Mouse (Mus musculus) midbrain, embryonic 14.5 days (tissue): Measurements from ENCODE around the gene Nkd2. TPM values are rescaled to one million over a fixed set of nuclear protein-coding genes. Genes with fewer than 3 reads are reported as not detected.

Experiments
- ATAC-seq: fragments of 200-750 bp; cut with Nextera tagmentation; 2 replicates; pipeline ENCODE4 v1.8.0; 2017; ENCODE audit warnings: moderate number of reproducible peaks, moderate library complexity; ENCODE audit not compliant: low FRiP score, low TSS enrichment
- DNase-seq: peaks from one replicate; pipeline ENCODE4 v3.0.0-alpha.2; 2015
- H3K27ac ChIP-seq: fragments of 300-500 bp; sonication (generic); replicated peaks from 2 replicates; pipeline ENCODE4 v1.5.1; 2014; ENCODE audit warnings: mild to moderate bottlenecking, low read depth, low read length, moderate library complexity
- H3K27me3 ChIP-seq: fragments of 300-500 bp; sonication (generic); 2 replicates; pipeline ENCODE4 v1.6.1; 2014; ENCODE audit warnings: low read length, control low read depth, mixed read lengths; ENCODE audit not compliant: control insufficient read depth, insufficient read depth
- H3K36me3 ChIP-seq: fragments of 300-500 bp; sonication (generic); 2 replicates; pipeline ENCODE4 v1.6.1; 2014; ENCODE audit warnings: low read length, control low read depth; ENCODE audit not compliant: control insufficient read depth, insufficient read depth
- H3K4me1 ChIP-seq: fragments of 300-500 bp; sonication (generic); 2 replicates; pipeline ENCODE4 v1.6.1; 2014; ENCODE audit warnings: mild to moderate bottlenecking, antibody characterized with exemption, low read length, control low read depth; ENCODE audit not compliant: control insufficient read depth, insufficient read depth
- H3K4me2 ChIP-seq: fragments of 300-500 bp; sonication (generic); 2 replicates; pipeline ENCODE4 v1.6.1; 2014; ENCODE audit warnings: mild to moderate bottlenecking, low read length, moderate library complexity
- H3K4me3 ChIP-seq: fragments of 300-500 bp; sonication (generic); replicated peaks from 2 replicates; pipeline ENCODE4 v1.5.1; 2014; ENCODE audit warnings: low read depth, low read length
- H3K9ac ChIP-seq: fragments of 300-500 bp; sonication (generic); replicated peaks from 2 replicates; pipeline ENCODE4 v1.6.1; 2014; ENCODE audit warnings: mild to moderate bottlenecking, low read length, moderate library complexity
- H3K9me3 ChIP-seq: fragments of 300-500 bp; sonication (generic); 2 replicates; pipeline ENCODE4 v1.6.1; 2016; ENCODE audit warnings: low read length, control low read depth, mixed read lengths; ENCODE audit not compliant: control insufficient read depth
- WGBS: fragments of 180-500 bp; shearing (Covaris S2); extraction: QIAGEN DNeasy Blood & Tissue Kit; methylation state at CpG from one replicate; pipeline ENCODE4 v1.1.7; 2014; 5-methylcytosine and 5-hydroxymethylcytosine counted together
- polyA plus RNA-seq: library from polyadenylated mRNA; unstranded; fragments of >200 nt; fragmentation: Nextera tagmentation; extraction: Ambion mirVana; gene quantifications from 2 replicates; pipeline ENCODE4 v1.2.1, GENCODE M21; 2014

The Nkd2 gene
- polyA plus RNA-seq, 1 experiment from 2014 or later = 12.6 TPM

DNA sequence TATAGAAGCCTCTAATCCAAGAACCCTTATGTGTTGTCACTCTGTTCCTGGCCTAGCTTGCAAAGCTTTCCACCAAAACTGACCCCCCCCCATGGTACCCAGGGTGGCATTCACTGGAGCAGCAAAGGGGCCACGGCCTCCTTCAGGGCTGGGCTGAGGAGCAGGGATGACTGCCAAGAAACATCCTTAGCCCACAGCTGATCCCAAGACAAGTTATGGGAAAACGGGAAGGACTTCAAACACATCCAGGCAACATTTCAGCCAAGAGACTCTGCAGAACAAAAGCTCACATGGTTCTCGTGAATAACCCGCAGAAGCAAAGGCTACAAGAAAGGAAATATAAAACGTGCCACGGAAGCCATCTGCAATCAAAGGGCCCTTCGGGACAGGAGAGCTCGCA, 20.2 kb downstream of the Nkd2 start:
- 80% methylated on average over 8 of the region's 8 CpGs for WGBS
- ATAC-seq (no peak), DNase-seq (no peak)
- Histone ChIP-seq H3K9me3 (no peaks in the 10 kb centered on the region), H3K27ac (no peak overlapping the region), H3K4me3 (no peak overlapping the region), H3K27me3 (no peaks in the 10 kb centered on the region), H3K9ac (no peak overlapping the region), H3K36me3 (no peaks in the 10 kb centered on the region), H3K4me2 (no peak overlapping the region), H3K4me1 (no peaks in the 10 kb centered on the region)

- H3K4me2 ChIP-seq = no peak overlapping the region
- no peak overlapping the region for H3K9ac ChIP-seq
- no peaks in the 10 kb centered on the region for H3K4me1 ChIP-seq
- H3K4me3 ChIP-seq = no peak overlapping the region
- no peaks in the 10 kb centered on the region for H3K36me3 ChIP-seq
- H3K27me3 ChIP-seq = no peaks in the 10 kb centered on the region
- ATAC-seq (no peak), DNase-seq (no peak)
- 91% methylated on average over 6 of the region's 6 CpGs for WGBS
- no peak overlapping the region for H3K27ac ChIP-seq
- no peaks in the 10 kb centered on the region for H3K9me3 ChIP-seq
Measured at GRCm38 (mm10) chr13:73823711-73824110, 23.7 kb downstream of the Nkd2 start.

GRCm38 (mm10) chr13:73822187-73822800, 25.1 kb downstream of the Nkd2 start:
- Histone ChIP-seq H3K9ac (no peak overlapping the region), H3K4me1 (no peaks in the 10 kb centered on the region), H3K27me3 (no peaks in the 10 kb centered on the region), H3K36me3 (no peaks in the 10 kb centered on the region), H3K27ac (no peak overlapping the region), H3K4me3 (no peak overlapping the region), H3K9me3 (no peaks in the 10 kb centered on the region), H3K4me2 (no peak overlapping the region)
- no peak for ATAC-seq
- peak; percentile 61 for DNase-seq
- 64% methylated on average over 4 of the region's 4 CpGs for WGBS

DNA sequence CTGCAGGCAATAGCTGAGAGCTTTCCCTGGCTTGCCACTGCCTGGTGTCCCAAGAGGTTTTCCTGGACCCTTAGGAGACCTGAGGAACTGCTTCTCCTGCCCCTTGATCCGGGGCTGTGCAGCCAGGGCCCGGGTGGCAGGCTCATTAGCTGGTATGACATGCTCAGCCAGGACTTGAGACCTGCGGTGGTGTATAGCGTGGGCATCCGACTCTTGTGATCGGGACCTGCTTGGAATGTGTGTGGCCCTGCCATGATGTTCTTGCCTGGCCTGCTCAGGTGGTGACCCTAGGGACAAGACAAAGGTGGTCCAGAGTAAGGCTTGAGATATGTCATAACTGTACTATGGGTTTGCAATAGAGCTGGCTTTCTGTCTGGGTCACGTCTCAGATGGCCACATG, 26.2 kb downstream of the Nkd2 start:
- H3K27ac ChIP-seq = no peak overlapping the region
- no peaks in the 10 kb centered on the region for H3K4me1 ChIP-seq
- no peaks in the 10 kb centered on the region for H3K9me3 ChIP-seq
- DNase-seq = no peak
- H3K4me3 ChIP-seq = no peak overlapping the region
- no peaks in the 10 kb centered on the region for H3K27me3 ChIP-seq
- no peaks in the 10 kb centered on the region for H3K36me3 ChIP-seq
- 95% methylated on average over 7 of the region's 7 CpGs for WGBS
- H3K9ac ChIP-seq = no peak overlapping the region
- ATAC-seq = no peak
- H3K4me2 ChIP-seq = no peak overlapping the region

DNA sequence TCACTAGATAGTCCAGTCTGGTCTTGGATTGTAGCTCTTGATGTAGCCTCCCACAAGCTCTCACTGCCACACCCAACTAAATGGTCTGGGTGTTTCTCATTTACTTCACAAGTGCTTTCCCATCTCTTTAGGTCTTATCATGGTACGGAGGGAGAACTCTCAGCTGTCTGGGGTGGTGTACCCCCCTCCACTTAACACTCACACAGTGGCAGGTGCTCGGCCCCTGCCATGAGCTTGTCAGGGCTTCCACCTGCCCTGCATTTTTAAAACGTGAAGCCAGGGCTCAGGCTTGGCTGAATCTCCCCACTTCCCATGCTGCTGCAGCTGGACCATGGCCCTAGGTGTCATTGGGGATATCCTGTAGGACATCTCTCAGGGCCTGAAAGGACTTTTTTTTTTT, 28.5 kb downstream of the Nkd2 start:
- WGBS = 83% methylated on average over 3 of the region's 3 CpGs
- DNase-seq = no peak
- Histone ChIP-seq H3K9me3 (no peaks in the 10 kb centered on the region), H3K27ac (no peak overlapping the region), H3K4me1 (no peaks in the 10 kb centered on the region), H3K4me2 (no peak overlapping the region), H3K4me3 (no peak overlapping the region), H3K27me3 (no peaks in the 10 kb centered on the region), H3K36me3 (peaks cover 18% of the 10 kb centered on the region), H3K9ac (no peak overlapping the region)
- ATAC-seq = no peak

GRCm38 (mm10) chr13:73816338-73816737, 31.1 kb downstream of the Nkd2 start:
- WGBS = 79% methylated on average over 6 of the region's 6 CpGs
- DNase-seq (no peak), ATAC-seq (no peak)
- H3K4me3 ChIP-seq = no peak overlapping the region
- H3K27ac ChIP-seq = no peak overlapping the region
- no peak overlapping the region for H3K9ac ChIP-seq
- H3K4me1 ChIP-seq = no peaks in the 10 kb centered on the region
- H3K36me3 ChIP-seq = peaks cover 22% of the 10 kb centered on the region
- H3K4me2 ChIP-seq = no peak overlapping the region
- no peaks in the 10 kb centered on the region for H3K9me3 ChIP-seq
- no peaks in the 10 kb centered on the region for H3K27me3 ChIP-seq

DNA sequence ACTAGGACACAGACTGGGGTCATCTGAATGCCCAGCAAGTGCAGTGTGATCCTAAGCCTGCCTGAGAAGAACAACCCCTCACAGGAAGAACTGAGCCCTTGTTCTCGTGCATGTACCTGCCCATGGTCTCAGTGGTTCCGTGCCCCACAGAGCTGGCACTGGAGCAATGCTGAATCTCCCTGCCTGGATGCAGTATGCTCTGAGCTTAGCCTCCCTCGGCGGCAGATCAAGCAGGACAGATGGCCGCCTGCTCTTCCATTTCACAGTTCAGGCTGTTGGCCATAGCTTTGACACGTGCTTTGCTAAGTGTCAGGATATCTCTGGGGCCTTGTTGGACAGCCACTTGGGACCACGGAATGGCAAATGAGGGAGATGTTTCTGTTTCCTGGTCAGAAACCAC, 33.2 kb downstream of the Nkd2 start:
- DNase-seq = no peak
- Histone ChIP-seq H3K27me3 (no peaks in the 10 kb centered on the region), H3K4me3 (no peak overlapping the region), H3K9me3 (no peaks in the 10 kb centered on the region), H3K9ac (no peak overlapping the region), H3K36me3 (peaks cover 39% of the 10 kb centered on the region), H3K4me1 (no peaks in the 10 kb centered on the region), H3K27ac (no peak overlapping the region), H3K4me2 (no peak overlapping the region)
- ATAC-seq = no peak
- WGBS = 92% methylated on average over 7 of the region's 7 CpGs

- H3K27me3 ChIP-seq = no peaks in the 10 kb centered on the region
- H3K36me3 ChIP-seq = peaks cover 47% of the 10 kb centered on the region
- ATAC-seq (no peak), DNase-seq (no peak)
- no peak overlapping the region for H3K9ac ChIP-seq
- H3K4me3 ChIP-seq = no peak overlapping the region
- WGBS = 95% methylated on average over 3 of the region's 3 CpGs
- no peak overlapping the region for H3K27ac ChIP-seq
- H3K4me1 ChIP-seq = no peaks in the 10 kb centered on the region
- no peaks in the 10 kb centered on the region for H3K9me3 ChIP-seq
- no peak overlapping the region for H3K4me2 ChIP-seq
Measured at GRCm38 (mm10) chr13:73812936-73813335, 34.5 kb downstream of the Nkd2 start.

GRCm38 (mm10) chr13:73804914-73805313, 42.5 kb downstream of the Nkd2 start:
- no peaks in the 10 kb centered on the region for H3K4me1 ChIP-seq
- no peak overlapping the region for H3K9ac ChIP-seq
- H3K27me3 ChIP-seq = no peaks in the 10 kb centered on the region
- H3K36me3 ChIP-seq = peaks cover 41% of the 10 kb centered on the region
- no peak overlapping the region for H3K4me3 ChIP-seq
- no peak overlapping the region for H3K27ac ChIP-seq
- DNase-seq (no peak), ATAC-seq (no peak)
- WGBS = 94% methylated on average over 5 of the region's 5 CpGs
- no peaks in the 10 kb centered on the region for H3K9me3 ChIP-seq
- H3K4me2 ChIP-seq = no peak overlapping the region
